Mouse (Mus musculus): ENCODE results near the gene Ppfia3. TPM values are rescaled to one million over a fixed set of nuclear protein-coding genes. Genes with fewer than 3 reads are reported as not detected.

Ppfia3 gene
- total RNA-seq, 2 experiments from 2014 or later, result 0.26 to 0.34 TPM

- peak; percentile 39 for DNase-seq
Observed at GRCm38 (mm10) chr7:45343543-45343942, 23.3 kb downstream of the Ppfia3 start.

- DNase-seq, result no peak
Observed at GRCm38 (mm10) chr7:45342081-45342480, 24.7 kb downstream of the Ppfia3 start.

- peak; percentile 90 for DNase-seq
Observed at GRCm38 (mm10) chr7:45341303-45341702, 25.5 kb downstream of the Ppfia3 start.

GRCm38 (mm10) chr7:45340669-45341068, 26.1 kb downstream of the Ppfia3 start:
- peak; percentile 55 for DNase-seq

GRCm38 (mm10) chr7:45340066-45340442, 26.8 kb downstream of the Ppfia3 start:
- DNase-seq, result no peak

GRCm38 (mm10) chr7:45339410-45340065, 27.3 kb downstream of the Ppfia3 start:
- peak; percentile 72 for DNase-seq

GRCm38 (mm10) chr7:45338161-45338911, 28.5 kb downstream of the Ppfia3 start:
- DNase-seq, result no peak

- no peak for DNase-seq
Observed at GRCm38 (mm10) chr7:45337469-45337868, 29.4 kb downstream of the Ppfia3 start.

GRCm38 (mm10) chr7:45336319-45336718, 30.5 kb downstream of the Ppfia3 start:
- DNase-seq, result no peak

- DNase-seq, result peak; percentile 54
Observed at GRCm38 (mm10) chr7:45335056-45335455, 31.8 kb downstream of the Ppfia3 start, which contains the start of gene Hrc. Gene Hrc (plus strand): TSS chr7:45335290.

GRCm38 (mm10) chr7:45334605-45335004, 32.2 kb downstream of the Ppfia3 start:
- DNase-seq, result no peak

- DNase-seq, result peak; percentile 93
Observed at GRCm38 (mm10) chr7:45333431-45333982, 33.3 kb downstream of the Ppfia3 start, which contains the start of gene Trpm4. Gene Trpm4 (minus strand): TSS chr7:45333780.

- DNase-seq, result peak; percentile 59
Observed at GRCm38 (mm10) chr7:45332685-45333425, 34.0 kb downstream of the Ppfia3 start.

GRCm38 (mm10) chr7:45331502-45331901, 35.3 kb downstream of the Ppfia3 start:
- DNase-seq, result no peak

GRCm38 (mm10) chr7:45328841-45329475, 37.9 kb downstream of the Ppfia3 start:
- DNase-seq, result peak; percentile 45

GRCm38 (mm10) chr7:45325800-45326199, 41.0 kb downstream of the Ppfia3 start:
- no peak for DNase-seq

- DNase-seq, result no peak
Observed at GRCm38 (mm10) chr7:45323069-45323468, 43.8 kb downstream of the Ppfia3 start.

GRCm38 (mm10) chr7:45322245-45322644, 44.6 kb downstream of the Ppfia3 start:
- DNase-seq, result no peak

- no peak for DNase-seq
Observed at GRCm38 (mm10) chr7:45316536-45316935, 50.3 kb downstream of the Ppfia3 start.

GRCm38 (mm10) chr7:45315182-45315701, 51.6 kb downstream of the Ppfia3 start:
- no peak for DNase-seq

GRCm38 (mm10) chr7:45313495-45313894, 53.3 kb downstream of the Ppfia3 start:
- DNase-seq, result no peak
